Mouse (Mus musculus): Measurements from ENCODE around the gene Cox18. TPM values are rescaled to one million over a fixed set of nuclear protein-coding genes. Genes with fewer than 3 reads are reported as not detected.

Gene Cox18
- total RNA-seq, 1 experiment from 2014 or later: 34.7 TPM

DNA sequence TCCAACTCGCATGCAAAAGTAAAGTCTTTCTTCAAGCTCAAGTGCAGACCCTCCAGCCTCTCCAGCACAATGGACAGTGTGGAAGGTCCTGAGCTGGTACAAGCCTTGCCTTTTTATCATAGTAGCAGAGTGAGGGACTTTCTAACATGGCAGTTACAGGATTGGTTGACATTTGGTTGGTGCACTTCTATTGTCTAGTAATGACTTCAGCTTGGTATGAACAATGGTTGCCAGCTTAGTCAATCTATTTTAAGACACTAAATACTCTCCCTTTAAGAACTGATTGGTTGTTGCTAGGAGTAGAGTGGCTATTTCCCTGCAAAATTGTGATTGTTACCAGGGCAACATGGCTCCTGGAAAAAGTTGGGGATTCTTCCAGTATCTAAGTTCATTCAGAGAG, 45.7 kb downstream of the Cox18 start:
- no peak for DNase-seq

Other genes with a start within 250 kb of the Cox18 start
- 97.8 and 100 TPM in 2 replicates for gene Ankrd17, start 142.6 kb upstream of the Cox18 start, total RNA-seq (2021)
- gene Gm9958, start 143.2 kb upstream of the Cox18 start, total RNA-seq (2021): 2.8 and 3.4 TPM in 2 replicates
- gene Alb, start 236.9 kb upstream of the Cox18 start, total RNA-seq (2021): 648 and 11,382 TPM in 2 replicates